Mouse (Mus musculus): Measurements from ENCODE around the gene Barhl2.

Gene Barhl2

GRCm38 (mm10) chr5:106455106-106455920 is 2.7 kb downstream of the Barhl2 start:
- DNase-seq (ENCODE audit: extremely low read depth, low read depth) = no peak

DNA sequence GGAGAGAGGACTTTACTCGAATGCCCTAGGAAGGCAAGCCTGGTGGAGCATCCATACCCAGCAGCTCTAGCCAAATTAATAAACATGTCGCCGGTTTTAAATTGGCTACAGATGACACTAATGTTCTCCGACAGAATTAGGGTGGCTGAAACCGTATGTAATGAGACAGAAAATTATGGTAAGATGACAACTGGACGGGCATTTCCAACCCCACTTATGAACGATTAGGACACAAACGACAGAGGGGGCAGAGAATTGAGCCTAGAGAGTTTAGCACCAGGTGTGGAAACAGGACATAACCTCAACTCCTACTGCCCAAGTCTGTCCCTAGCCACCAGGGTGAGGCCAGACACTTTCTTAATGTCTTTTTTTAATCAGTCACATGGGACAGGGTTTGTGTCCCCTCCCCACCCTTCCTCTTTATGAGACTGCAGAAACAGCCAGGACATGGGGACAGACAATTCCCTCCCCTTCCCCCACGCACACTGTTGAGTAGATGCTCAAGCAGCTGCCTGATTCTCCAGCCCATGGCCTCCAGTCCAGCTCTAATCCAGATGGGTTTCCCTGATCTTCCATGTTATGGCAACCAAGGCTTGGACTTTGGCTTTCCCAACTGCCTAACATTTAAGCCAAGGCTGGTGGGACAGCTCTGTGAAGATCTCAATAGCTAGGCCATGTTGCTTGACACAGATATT is 3.4 kb downstream of the Barhl2 start:
- no peak for DNase-seq (ENCODE audit: extremely low read depth, low read depth)

GRCm38 (mm10) chr5:106453886-106454321 is 4.1 kb downstream of the Barhl2 start:
- no peak for DNase-seq (ENCODE audit: extremely low read depth, low read depth)

DNA sequence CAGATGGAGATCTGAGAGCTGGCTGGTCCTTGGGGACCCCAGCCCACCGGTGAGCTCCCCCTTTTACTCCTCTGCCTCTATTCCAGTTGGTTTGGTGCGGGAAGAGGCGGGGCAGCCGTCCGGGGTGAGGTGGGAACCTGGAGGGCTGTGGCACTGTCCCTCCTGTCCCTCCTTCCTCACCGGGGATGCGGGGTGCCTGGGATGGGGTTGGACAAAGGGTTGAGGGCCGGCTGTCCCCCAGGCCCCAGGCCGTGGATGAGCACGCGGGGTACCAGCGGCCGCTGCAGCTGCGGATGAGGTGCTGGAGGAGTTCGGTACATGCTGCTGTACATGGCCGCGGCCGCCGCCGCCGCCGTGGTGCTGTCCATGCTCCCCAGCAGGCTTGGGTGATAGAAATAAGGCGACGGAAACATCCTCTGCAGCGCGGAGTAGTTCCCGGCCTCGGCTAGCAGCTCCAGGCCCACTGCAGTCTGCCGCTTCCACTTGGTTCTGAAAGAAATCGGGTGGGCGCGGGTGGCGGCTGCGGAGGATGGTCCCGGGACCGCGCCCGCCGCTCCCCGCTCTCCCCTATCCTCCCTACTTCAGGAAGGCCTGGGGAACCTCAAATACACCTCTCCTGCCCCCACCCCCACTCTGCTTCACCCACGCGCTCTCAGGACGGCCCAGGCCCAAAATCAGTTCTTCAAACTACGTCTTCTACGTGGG is 4.6 kb downstream of the Barhl2 start:
- no peak for DNase-seq (ENCODE audit: extremely low read depth, low read depth)

GRCm38 (mm10) chr5:106452686-106453085 is 5.3 kb downstream of the Barhl2 start:
- DNase-seq (ENCODE audit: extremely low read depth, low read depth) = no peak

- DNase-seq (ENCODE audit: extremely low read depth, low read depth) = no peak
These were observed 6.1 kb downstream of the Barhl2 start for GRCm38 (mm10) chr5:106451681-106452440.

- no peak for DNase-seq (ENCODE audit: extremely low read depth, low read depth)
These were observed 7.4 kb downstream of the Barhl2 start for GRCm38 (mm10) chr5:106450426-106451160.

GRCm38 (mm10) chr5:106449720-106450425 is 8.1 kb downstream of the Barhl2 start:
- DNase-seq (ENCODE audit: extremely low read depth, low read depth) = no peak

GRCm38 (mm10) chr5:106448798-106449125 is 9.2 kb downstream of the Barhl2 start:
- DNase-seq (ENCODE audit: extremely low read depth, low read depth) = no peak

DNA sequence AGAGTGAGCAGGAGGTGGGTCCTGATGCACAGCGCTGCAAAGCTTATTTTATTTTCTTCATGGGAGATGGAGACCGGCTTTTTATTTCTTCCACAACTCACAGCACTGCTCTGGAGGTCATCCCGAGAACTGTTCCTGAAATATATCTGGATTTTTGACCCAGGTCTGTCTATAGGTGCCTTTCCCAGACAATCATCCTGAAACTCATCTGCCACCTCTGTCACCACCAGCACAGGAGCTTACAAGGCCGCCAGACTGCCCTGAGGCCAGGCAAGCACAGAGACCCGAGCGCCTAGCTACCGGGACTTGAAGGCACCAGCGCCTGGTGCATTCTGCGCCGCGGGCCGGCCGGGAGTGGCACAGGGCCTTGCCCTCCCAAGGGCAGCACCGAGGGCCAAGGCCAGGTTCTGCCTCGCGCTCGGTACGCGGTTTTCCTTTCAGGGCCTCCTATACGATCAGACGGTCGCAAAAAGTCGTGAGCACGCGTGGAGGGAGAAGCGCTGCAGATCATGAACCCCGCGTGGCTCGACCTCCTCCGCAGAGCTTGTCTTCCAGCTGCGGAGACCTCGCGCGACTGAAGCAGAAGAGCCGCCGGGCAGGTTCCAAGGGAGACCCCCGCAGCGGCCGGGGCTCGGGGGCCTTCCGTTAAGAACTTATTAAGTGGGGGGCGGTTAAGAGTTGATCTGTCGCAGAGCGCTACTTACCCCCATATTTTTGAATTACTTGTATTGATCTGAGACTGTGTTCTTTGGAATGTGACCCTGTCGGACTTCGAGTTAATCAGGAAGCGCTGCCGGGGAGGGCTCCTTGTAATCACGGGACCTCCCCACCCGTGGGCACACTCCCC is 9.8 kb downstream of the Barhl2 start:
- DNase-seq (ENCODE audit: extremely low read depth, low read depth) = no peak

- no peak for DNase-seq (ENCODE audit: extremely low read depth, low read depth)
These were observed 10.7 kb downstream of the Barhl2 start for GRCm38 (mm10) chr5:106447091-106447820.

GRCm38 (mm10) chr5:106446593-106446992 is 11.4 kb downstream of the Barhl2 start:
- no peak for DNase-seq (ENCODE audit: extremely low read depth, low read depth)

DNA sequence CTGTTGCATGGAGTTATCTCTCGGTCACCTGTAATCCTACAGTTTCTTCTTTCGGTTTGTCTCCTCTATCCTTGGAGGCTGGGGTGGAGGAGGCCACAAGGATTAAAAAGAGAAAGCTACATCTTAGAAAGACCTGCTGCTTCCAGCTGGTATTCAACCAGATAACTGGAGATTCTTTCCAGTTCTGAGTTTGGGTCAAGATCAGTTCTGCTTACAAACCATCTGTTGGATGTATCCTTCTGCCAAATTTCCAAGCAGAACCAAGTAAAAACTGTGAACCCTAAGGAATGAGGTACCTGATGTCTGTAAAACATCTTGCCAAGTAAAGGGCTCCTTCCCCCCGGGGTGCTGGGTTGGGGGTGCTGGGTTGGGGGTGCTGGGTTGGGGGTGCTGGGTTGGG is 12.3 kb downstream of the Barhl2 start:
- no peak for DNase-seq (ENCODE audit: extremely low read depth, low read depth)

- no peak for DNase-seq (ENCODE audit: extremely low read depth, low read depth)
These were observed 19.1 kb downstream of the Barhl2 start for GRCm38 (mm10) chr5:106438916-106439315.

DNA sequence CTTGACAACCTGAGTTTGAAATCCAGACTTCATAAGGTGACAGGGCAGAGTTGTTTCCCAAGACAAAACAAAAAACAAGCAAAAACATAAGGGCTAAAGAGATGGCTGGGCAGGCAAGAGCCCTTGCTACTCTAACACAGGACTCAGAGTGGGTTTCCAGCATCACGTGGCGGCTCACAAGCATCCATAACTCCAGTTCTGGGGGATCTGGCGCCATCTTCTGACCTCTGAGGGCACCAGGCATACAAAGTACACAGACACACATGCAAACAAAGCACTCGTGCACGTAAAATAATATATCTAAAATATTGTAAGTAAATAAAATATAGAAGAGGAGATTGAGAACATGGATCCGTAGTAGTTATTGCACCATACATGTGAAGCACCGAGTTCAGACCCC is 31.9 kb downstream of the Barhl2 start:
- no peak for DNase-seq (ENCODE audit: extremely low read depth, low read depth)

DNA sequence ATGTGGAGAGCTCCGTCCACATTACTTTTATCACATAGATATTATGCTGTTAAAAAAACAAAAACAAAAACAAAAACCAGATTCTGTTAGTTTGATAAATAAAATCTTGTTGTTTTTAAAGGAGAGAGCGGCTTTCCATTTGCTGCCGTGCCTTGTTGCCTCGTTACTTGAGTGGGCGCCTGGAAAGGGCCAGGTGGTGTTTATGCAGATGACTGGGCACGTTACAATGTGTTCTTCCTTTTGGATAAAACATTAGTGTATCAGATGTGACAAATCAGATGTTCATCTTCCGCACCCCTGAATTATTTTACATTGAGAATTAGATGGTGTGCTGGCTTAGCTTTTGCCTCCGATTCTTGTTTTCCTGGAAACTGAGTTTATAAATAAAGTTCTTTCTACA is 37.1 kb downstream of the Barhl2 start:
- no peak for DNase-seq (ENCODE audit: extremely low read depth, low read depth)

DNA sequence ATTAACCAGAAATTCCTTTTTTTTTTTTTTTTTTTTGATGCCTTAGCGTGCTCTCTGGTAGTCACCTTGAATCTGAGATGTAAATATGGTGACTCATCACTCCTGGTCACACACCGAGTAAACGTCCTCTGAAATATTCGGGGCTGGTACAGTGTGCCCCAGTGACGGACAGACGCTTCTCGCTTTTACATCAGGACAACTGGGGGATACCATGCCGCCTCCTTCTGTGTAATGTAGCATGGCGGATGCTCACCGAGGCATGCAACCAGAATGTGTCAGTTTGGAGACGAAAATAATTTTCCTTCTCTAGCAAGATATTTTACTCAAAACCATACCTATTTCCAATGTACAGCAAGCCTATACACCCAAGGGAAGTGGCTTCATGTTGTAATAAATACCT is 37.6 kb downstream of the Barhl2 start:
- no peak for DNase-seq (ENCODE audit: extremely low read depth, low read depth)

GRCm38 (mm10) chr5:106417210-106417609 is 40.8 kb downstream of the Barhl2 start:
- DNase-seq (ENCODE audit: extremely low read depth, low read depth) = no peak

DNA sequence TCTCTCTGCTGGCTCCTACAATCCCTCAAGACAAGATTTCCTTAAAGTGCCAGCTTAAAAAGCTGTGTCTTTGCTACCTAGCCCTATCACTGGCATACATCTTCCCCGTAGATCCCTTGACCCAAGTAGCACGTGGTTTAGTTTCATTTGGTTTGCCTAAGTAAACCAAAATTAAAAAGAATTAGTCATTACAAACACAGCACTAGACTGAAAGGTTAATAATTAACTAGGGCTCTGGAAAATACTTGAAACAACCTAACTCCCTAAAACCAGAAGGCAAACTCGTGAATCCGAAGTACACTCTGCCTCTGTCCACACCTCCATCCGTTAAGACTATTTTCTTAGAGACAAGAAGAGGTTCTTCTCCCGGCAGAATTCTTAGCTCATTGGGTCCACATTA is 41.4 kb downstream of the Barhl2 start:
- no peak for DNase-seq (ENCODE audit: extremely low read depth, low read depth)

Measured in MEL-GATA-1-ER (cell line).